Mouse (Mus musculus): Measurements from ENCODE around the gene Gps1.
"Not testable (repeated sequence)": the region's sequence is repeated elsewhere in the genome, so short reads cannot be mapped to it uniquely, and the experiment has no call there.

The Gps1 gene

GRCm38 (mm10) chr11:120822831-120823550 lies 38.9 kb downstream of the Gps1 start:
- DNase-seq = peak; percentile 27

GRCm38 (mm10) chr11:120823551-120823947 lies 39.5 kb downstream of the Gps1 start:
- no peak for DNase-seq

- peak; percentile 96 for DNase-seq
These were observed 40.1 kb downstream of the Gps1 start, which contains the start of gene Fasn for GRCm38 (mm10) chr11:120823956-120824786. Gene Fasn, minus strand, starts transcription at chr11:120824547.

DNA sequence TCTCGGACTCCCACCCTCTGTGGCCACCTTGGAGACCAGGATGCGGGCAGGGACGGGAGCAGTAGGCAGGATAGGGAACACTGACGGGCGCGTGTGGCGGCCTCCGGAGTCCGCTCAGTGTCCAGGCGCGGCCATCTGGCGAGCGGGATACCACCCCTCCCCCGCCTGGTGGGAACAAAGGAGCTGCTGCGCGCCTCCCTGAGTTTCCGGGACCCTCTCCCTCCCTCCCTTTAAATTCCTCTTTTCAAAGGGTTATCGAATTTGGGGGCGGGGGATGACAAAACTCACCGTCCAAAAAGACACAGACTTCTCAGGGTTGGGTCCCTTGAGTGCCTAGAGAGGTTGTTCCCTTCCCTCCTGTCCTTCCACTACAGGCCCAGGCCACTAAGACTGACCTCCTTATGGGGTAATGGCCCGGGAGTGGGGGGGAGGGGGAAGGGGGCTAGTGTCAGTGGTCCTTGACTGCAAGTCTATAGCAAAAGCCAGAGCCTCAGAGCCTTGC lies 40.8 kb downstream of the Gps1 start:
- DNase-seq = no peak

- no peak for DNase-seq
These were observed 41.3 kb downstream of the Gps1 start for GRCm38 (mm10) chr11:120825289-120825863.

- DNase-seq = no peak
These were observed 42.2 kb downstream of the Gps1 start for GRCm38 (mm10) chr11:120826016-120826953.

- no peak for DNase-seq
These were observed 44.3 kb downstream of the Gps1 start for GRCm38 (mm10) chr11:120828416-120828815.

DNA sequence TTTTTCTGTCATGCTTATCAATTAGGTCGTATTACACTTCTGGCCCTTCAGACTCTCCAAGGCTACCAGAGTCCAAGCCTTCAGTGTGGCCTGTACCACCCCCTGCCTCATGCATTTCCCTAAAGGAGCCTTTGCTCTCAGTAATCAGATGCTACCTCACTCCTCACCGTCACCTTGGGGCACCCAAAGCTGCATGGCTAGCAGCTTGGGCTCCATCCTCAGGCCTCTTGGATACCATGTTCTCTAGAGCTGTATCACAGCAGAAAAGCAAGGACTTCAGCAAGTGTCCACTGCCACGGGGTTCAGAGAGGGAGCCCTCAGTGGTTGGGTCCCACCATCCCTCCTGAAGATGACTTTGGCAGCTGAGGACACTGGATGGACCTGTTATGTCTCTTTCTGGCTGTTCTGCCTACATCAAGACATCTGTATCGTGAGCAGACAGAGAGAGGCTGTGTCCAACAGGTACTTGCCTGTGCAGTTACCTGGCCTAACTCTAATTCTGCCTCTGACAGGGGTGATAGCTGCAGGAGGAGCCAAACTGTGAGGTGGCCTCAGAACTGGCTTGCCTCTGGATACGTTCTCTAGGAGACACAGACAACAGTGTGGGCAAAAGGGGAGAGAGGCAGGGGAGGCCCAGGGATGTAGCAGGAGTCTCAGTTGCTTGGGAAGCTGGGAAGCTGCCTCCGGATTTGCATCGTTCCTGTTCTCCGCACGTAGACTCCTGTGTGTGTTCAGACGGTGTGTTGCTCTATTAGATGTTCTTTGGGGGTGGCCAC lies 45.9 kb downstream of the Gps1 start:
- no peak for DNase-seq

GRCm38 (mm10) chr11:120830686-120831085 lies 46.6 kb downstream of the Gps1 start:
- no peak for DNase-seq

DNA sequence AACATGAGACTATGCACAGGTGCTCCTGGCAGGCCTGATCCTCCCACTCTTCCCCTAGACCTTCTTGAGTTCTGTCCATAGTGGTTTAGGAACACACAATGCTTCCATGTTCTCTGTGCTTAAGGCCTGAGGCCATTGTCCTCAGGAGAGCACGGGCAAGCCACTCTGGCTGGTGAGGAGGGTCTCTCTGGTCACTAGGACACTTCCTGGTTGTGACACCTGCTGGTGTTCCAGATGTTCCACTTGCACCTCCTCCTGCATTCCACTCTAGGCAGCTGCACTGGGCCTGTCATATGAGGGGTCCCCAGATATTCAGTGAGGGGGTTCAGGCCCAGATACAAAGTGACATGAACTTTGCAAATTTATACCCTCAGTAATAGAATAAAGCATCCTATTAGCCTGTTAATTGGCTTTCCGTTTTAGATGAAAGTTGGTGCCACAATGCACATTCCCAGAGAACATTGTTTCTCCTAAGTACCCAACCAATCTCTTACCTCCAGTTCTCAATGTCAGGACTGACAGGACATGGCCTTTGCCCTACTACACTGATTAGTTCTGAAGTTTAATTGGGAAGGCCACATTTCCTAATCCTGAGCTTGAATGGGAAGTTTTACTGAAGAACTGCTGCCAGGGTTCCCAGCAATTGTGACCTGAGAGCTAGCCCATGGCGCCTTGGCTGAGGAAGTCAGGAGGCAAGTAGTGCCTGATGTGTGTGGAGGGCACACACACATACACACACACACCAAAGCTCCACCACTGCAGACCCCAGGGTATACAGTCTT lies 47.8 kb downstream of the Gps1 start:
- no peak for DNase-seq

- not testable (repeated sequence) for DNase-seq
These were observed 48.9 kb downstream of the Gps1 start for GRCm38 (mm10) chr11:120832962-120833361.

- DNase-seq = peak; percentile 51
These were observed 49.6 kb downstream of the Gps1 start for GRCm38 (mm10) chr11:120833555-120834280.
